Mouse (Mus musculus): ENCODE measurements around the gene Lrrc27.

Gene Lrrc27

GRCm38 (mm10) chr7:139214160-139214559 is 1.4 kb downstream of the Lrrc27 start:
- no peak for ATAC-seq (ENCODE audit: low TSS enrichment)

GRCm38 (mm10) chr7:139214596-139215340 is 2.0 kb downstream of the Lrrc27 start:
- ATAC-seq (ENCODE audit: low TSS enrichment) = no peak

- no peak for ATAC-seq (ENCODE audit: low TSS enrichment)
Observed at GRCm38 (mm10) chr7:139215516-139215915, 2.7 kb downstream of the Lrrc27 start.

- no peak for ATAC-seq (ENCODE audit: low TSS enrichment)
Observed at GRCm38 (mm10) chr7:139215946-139216345, 3.2 kb downstream of the Lrrc27 start.

- ATAC-seq (ENCODE audit: low TSS enrichment) = no peak
Observed at GRCm38 (mm10) chr7:139216464-139216863, 3.7 kb downstream of the Lrrc27 start.

- ATAC-seq (ENCODE audit: low TSS enrichment) = no peak
Observed at GRCm38 (mm10) chr7:139217046-139217445, 4.3 kb downstream of the Lrrc27 start.

- ATAC-seq (ENCODE audit: low TSS enrichment) = no peak
Observed at GRCm38 (mm10) chr7:139218641-139219415, 6.0 kb downstream of the Lrrc27 start.

GRCm38 (mm10) chr7:139219486-139219885 is 6.7 kb downstream of the Lrrc27 start:
- no peak for ATAC-seq (ENCODE audit: low TSS enrichment)

GRCm38 (mm10) chr7:139220303-139220702 is 7.5 kb downstream of the Lrrc27 start:
- peak; percentile 47; the same call in 1 of the 2 replicates for ATAC-seq (ENCODE audit: low TSS enrichment)

GRCm38 (mm10) chr7:139221072-139221471 is 8.3 kb downstream of the Lrrc27 start:
- peak; percentile 88 for ATAC-seq (ENCODE audit: low TSS enrichment)

- no peak for ATAC-seq (ENCODE audit: low TSS enrichment)
Observed at GRCm38 (mm10) chr7:139221856-139222255, 9.1 kb downstream of the Lrrc27 start.

- no peak for ATAC-seq (ENCODE audit: low TSS enrichment)
Observed at GRCm38 (mm10) chr7:139222341-139222740, 9.6 kb downstream of the Lrrc27 start.

- ATAC-seq (ENCODE audit: low TSS enrichment) = no peak
Observed at GRCm38 (mm10) chr7:139224070-139224469, 11.3 kb downstream of the Lrrc27 start.

GRCm38 (mm10) chr7:139224725-139225124 is 11.9 kb downstream of the Lrrc27 start:
- no peak for ATAC-seq (ENCODE audit: low TSS enrichment)

GRCm38 (mm10) chr7:139226416-139226815 is 13.6 kb downstream of the Lrrc27 start:
- no peak for ATAC-seq (ENCODE audit: low TSS enrichment)

- no peak for ATAC-seq (ENCODE audit: low TSS enrichment)
Observed at GRCm38 (mm10) chr7:139228447-139229171, 15.8 kb downstream of the Lrrc27 start.

- ATAC-seq (ENCODE audit: low TSS enrichment) = no peak
Observed at GRCm38 (mm10) chr7:139229837-139230236, 17.0 kb downstream of the Lrrc27 start.

- no peak for ATAC-seq (ENCODE audit: low TSS enrichment)
Observed at GRCm38 (mm10) chr7:139230241-139230640, 17.5 kb downstream of the Lrrc27 start.

GRCm38 (mm10) chr7:139233714-139234113 is 20.9 kb downstream of the Lrrc27 start:
- ATAC-seq (ENCODE audit: low TSS enrichment) = peak; percentile 92

- ATAC-seq (ENCODE audit: low TSS enrichment) = peak; percentile 53
Observed at GRCm38 (mm10) chr7:139234426-139235188, 21.8 kb downstream of the Lrrc27 start.

- no peak for ATAC-seq (ENCODE audit: low TSS enrichment)
Observed at GRCm38 (mm10) chr7:139235651-139236358, 23.0 kb downstream of the Lrrc27 start.

Measured in frontal cortex, adult (tissue).